Mouse (Mus musculus): ENCODE results near the gene Nanog. TPM values are rescaled to one million over a fixed set of nuclear protein-coding genes. Genes with fewer than 3 reads are reported as not detected.

Gene Nanog
- not detected for total RNA-seq (2023)

GRCm38 (mm10) chr6:122707036-122707800, at the start of gene Nanog:
Nanog (plus strand) TSS chr6:122707489.

Other genes with a start within 250 kb of the Nanog start
- not detected for gene Rimklb, start 208.7 kb upstream of the Nanog start, total RNA-seq (2023)
- gene Mfap5, start 201.6 kb upstream of the Nanog start, total RNA-seq (2023) = not detected
- gene Aicda, start 153.7 kb upstream of the Nanog start, total RNA-seq (2023) = 1 to 10 TPM; 1.3 to 1.7 TPM
- 10 to 100 TPM; 79.0 to 85.0 TPM for gene Apobec1, start 105.0 kb upstream of the Nanog start, total RNA-seq (2023)
- not detected for gene Gdf3, start 97.4 kb upstream of the Nanog start, total RNA-seq (2023)
- gene Dppa3, start 81.1 kb upstream of the Nanog start, total RNA-seq (2023) = not detected
- gene Slc2a3, start 94.2 kb downstream of the Nanog start, total RNA-seq (2023) = 10 to 100 TPM; 45.1 to 58.4 TPM
- gene Foxj2, start 112.4 kb downstream of the Nanog start, total RNA-seq (2023) = 10 to 100 TPM; 55.9 to 59.4 TPM
- under 1 TPM in 1 of 2 experiments, not detected in 1; 0.17 TPM for gene C3ar1, start 148.7 kb downstream of the Nanog start, total RNA-seq (2023)
- gene Necap1, start 167.0 kb downstream of the Nanog start, total RNA-seq (2023) = 100 to 1,000 TPM in 1 of 2 experiments, 10 to 100 TPM in 1; 92.3 to 100 TPM
- gene Clec4a1, start 214.4 kb downstream of the Nanog start, total RNA-seq (2023) = 1 to 10 TPM in 1 of 2 experiments, under 1 TPM in 1; 0.36 to 1.2 TPM
- gene Clec4a3, start 245.0 kb downstream of the Nanog start, total RNA-seq (2023) = 1 to 10 TPM; 5.5 to 9.7 TPM

Data from B cell, adult 67 days (primary cell).